Mouse (Mus musculus) bone marrow, adult 2 months (tissue): ENCODE data around the gene Galnt10.
A peak's percentile ranks its signal among the peaks of the same experiment; 100 is the strongest.

Source experiments
- CTCF ChIP-seq: fragments of 200-500 bp; IDR thresholded peaks from 2 replicates; pipeline ENCODE4 v1.5.1; 2011; ENCODE audit warnings: low read length, control low read depth; ENCODE audit not compliant: control insufficient read depth, insufficient read depth
- POLR2A ChIP-seq: fragments of 200-500 bp; IDR thresholded peaks from 2 replicates; pipeline ENCODE4 v1.6.1; 2011; ENCODE audit warnings: low read depth, mild to moderate bottlenecking, control low read depth, low read length, borderline replicate concordance; ENCODE audit not compliant: control insufficient read depth

- TF ChIP-seq POLR2A (no peak), CTCF (peak; percentile 44; the same call in 1 of the 2 replicates)
Observed at GRCm38 (mm10) chr11:57627086-57627735, 18.0 kb upstream of the Galnt10 start.
